Mouse (Mus musculus): Measurements from ENCODE around the gene 2900011O08Rik. TPM values are rescaled to one million over a fixed set of nuclear protein-coding genes. Genes with fewer than 3 reads are reported as not detected.

2900011O08Rik gene
- total RNA-seq, 2 experiments from 2014 or later: not detected

DNA sequence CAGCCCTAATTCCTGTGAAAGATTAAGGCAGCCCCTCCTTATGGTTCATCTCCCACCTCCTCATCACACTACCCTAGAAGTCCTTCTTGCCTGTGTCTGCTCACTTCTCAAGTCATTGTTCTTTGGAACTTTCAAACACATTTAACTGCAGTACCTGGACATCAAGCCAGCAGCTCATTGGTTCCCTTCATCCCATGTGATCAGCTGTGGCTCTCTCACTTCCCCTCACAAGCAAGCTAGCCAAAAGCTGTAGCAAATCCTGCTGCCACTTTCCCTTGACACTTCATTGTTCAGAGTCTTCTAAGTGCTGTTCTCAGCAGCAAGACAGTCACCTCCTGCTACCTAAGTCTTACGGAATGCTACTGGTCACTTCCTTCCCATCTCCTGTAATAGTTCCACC, 138.8 kb downstream of the 2900011O08Rik start:
- intact Hi-C loops (cut with DNase I): loop anchor here (10.0 kb wide), 1 partner anchor 220 kb away; the partner anchor contains the start of genes Mpv17l and Pdxdc1
- no peak for DNase-seq

- intact Hi-C loops (cut with DNase I): loop anchor here (10.0 kb wide), 1 partner anchor 224 kb away; the partner anchor contains the start of genes Mpv17l and Pdxdc1
- DNase-seq: no peak
These were observed 142.6 kb downstream of the 2900011O08Rik start for GRCm38 (mm10) chr16:14128977-14129376.

GRCm38 (mm10) chr16:14130796-14131195, 144.4 kb downstream of the 2900011O08Rik start:
- intact Hi-C loops (cut with DNase I): no loop called here
- DNase-seq: no peak

- no peak for DNase-seq
- intact Hi-C loops (cut with DNase I): no loop called here
These were observed 145.0 kb downstream of the 2900011O08Rik start for GRCm38 (mm10) chr16:14131376-14131775.

- intact Hi-C loops (cut with DNase I): no loop called here
- DNase-seq: no peak
These were observed 145.4 kb downstream of the 2900011O08Rik start for GRCm38 (mm10) chr16:14131838-14132237.

DNA sequence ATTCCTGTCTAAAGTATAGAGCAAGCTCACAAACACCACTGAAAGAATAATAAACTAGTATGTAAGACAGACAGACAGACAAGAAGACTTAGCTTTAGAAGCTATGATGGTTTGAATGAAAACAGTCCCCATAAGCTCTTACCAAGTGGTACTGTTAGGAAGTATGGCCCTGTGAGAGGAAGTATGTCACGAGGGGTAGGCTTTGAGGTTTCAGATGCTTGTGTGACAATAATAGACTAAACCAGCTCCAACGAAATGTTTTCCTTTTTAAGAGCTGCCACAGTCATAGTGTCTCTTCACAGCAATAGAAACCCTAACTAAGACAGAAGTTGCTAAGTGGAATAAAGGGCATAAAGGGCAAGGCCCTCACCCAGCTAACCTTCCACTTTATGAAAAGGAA, 148.6 kb downstream of the 2900011O08Rik start:
- intact Hi-C loops (cut with DNase I): no loop called here
- no peak for DNase-seq

GRCm38 (mm10) chr16:14137976-14138561, 151.7 kb downstream of the 2900011O08Rik start:
- intact Hi-C loops (cut with DNase I): no loop called here
- no peak for DNase-seq

GRCm38 (mm10) chr16:14139106-14139505, 152.7 kb downstream of the 2900011O08Rik start:
- intact Hi-C loops (cut with DNase I): no loop called here
- DNase-seq: no peak

DNA sequence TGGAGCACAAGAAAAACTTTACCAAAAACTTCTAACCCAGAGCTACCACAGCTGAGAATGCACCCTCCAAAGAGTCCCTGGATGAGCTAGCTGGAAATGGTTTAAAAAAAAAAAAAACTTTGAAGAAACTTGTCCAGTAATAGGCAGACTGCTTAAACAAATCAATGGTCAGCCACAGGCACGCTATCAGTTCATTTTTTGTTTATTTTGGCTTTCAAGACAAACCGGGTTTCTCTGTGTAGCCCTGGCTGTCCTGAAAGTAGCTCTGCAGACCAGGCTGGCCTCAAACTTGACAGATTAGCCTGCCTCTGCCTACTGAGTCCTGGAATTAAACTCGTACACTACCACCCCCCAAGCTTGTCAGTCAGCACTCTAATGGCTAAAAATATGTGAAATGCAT, 156.9 kb downstream of the 2900011O08Rik start:
- intact Hi-C loops (cut with DNase I): no loop called here
- no peak for DNase-seq

DNA sequence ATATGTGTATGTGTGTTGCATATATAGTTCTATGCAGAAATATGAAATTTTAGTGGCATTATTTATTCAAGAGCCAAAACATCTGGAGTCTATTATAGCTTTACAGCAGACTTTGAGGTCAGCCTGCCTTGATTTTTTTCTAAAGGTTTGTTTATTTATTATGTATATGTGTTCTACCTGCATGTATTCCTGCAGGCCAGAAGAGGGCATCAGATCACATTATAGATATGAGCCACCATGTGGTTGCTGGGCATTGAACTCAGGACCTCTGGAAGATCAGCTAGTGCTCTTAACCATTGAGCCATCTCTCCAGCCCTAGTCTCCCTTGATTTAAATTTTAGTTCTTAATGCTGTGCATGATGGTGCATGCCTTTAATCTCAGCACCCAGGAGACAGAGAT, 161.3 kb downstream of the 2900011O08Rik start:
- no peak for DNase-seq
- intact Hi-C loops (cut with DNase I): loop anchor here (5.0 kb wide), 1 partner anchor 50 kb away; no protein-coding TSS in a partner anchor

Small RNAs within 50 kb of the gene (microRNA-seq; reads per million reads assigned to microRNA genes)
- gene Gm27671 (ENCODE audit: borderline number of aligned reads in 2 of 2): 0 reads per million in 2 experiments

Other genes with a start within 250 kb of the 2900011O08Rik start
- 10 to 100 TPM; 37.9 to 40.0 TPM for gene Rrn3, start 205.9 kb upstream of the 2900011O08Rik start, total RNA-seq (2021)
- 10 to 100 TPM; 51.9 to 52.2 TPM for gene Ntan1, start 167.8 kb upstream of the 2900011O08Rik start, total RNA-seq (2021)
- 10 to 100 TPM; 82.7 to 86.9 TPM for gene Pdxdc1, start 83.5 kb upstream of the 2900011O08Rik start, total RNA-seq (2021)
- gene Mpv17l, start 83.4 kb upstream of the 2900011O08Rik start, total RNA-seq (2021): 1 to 10 TPM in 1 of 2 experiments, under 1 TPM in 1; 0.76 to 1.4 TPM
- gene Ifitm7, start 284 bp downstream of the 2900011O08Rik start, total RNA-seq (2021): not detected
- gene Nde1, start 176.7 kb downstream of the 2900011O08Rik start, total RNA-seq (2021): 10 to 100 TPM; 30.9 to 32.2 TPM
- gene Marf1, start 176.7 kb downstream of the 2900011O08Rik start, total RNA-seq (2021): 10 to 100 TPM; 32.4 to 33.0 TPM